Mouse (Mus musculus): ENCODE measurements around the gene Zmiz2. TPM values are rescaled to one million over a fixed set of nuclear protein-coding genes. Genes with fewer than 3 reads are reported as not detected.
"Not testable (repeated sequence)": the region's sequence is repeated elsewhere in the genome, so short reads cannot be mapped to it uniquely, and the experiment has no call there.

Gene Zmiz2
- polyA plus RNA-seq (2011; ENCODE audit: insufficient read length, low read depth, missing spikeins): 18.5 and 22.0 TPM in 2 replicates

GRCm38 (mm10) chr11:6388726-6389413 is at the start of gene Zmiz2:
Zmiz2 (plus strand) TSS chr11:6389074.
- Histone ChIP-seq H3K4me3 (ENCODE audit: insufficient read depth, low read length) (peak within 1 kb of the TSS; percentile 81), H3K27ac (ENCODE audit: insufficient read depth, low read length) (peak within 1 kb of the TSS; percentile 66), H3K4me1 (ENCODE audit: control insufficient read depth, insufficient read depth, low read length) (no peaks in the 10 kb centered on the region)
- TF ChIP-seq POLR2A (IDR thresholded peaks at IDR 0.05; ENCODE audit: low read depth, low read length) (peak; percentile 96), CTCF (IDR thresholded peaks at IDR 0.05; ENCODE audit: borderline replicate concordance, insufficient read depth, low read length) (no peak)

GRCm38 (mm10) chr11:6345956-6346355 is 42.9 kb upstream of the Zmiz2 start:
- Histone ChIP-seq H3K4me3 (ENCODE audit: insufficient read depth, low read length) (no peak overlapping the region), H3K27ac (ENCODE audit: insufficient read depth, low read length) (no peak overlapping the region), H3K4me1 (ENCODE audit: control insufficient read depth, insufficient read depth, low read length) (no peaks in the 10 kb centered on the region)
- no peak for TF ChIP-seq POLR2A (IDR thresholded peaks at IDR 0.05; ENCODE audit: low read depth, low read length)
- no peak for TF ChIP-seq CTCF (IDR thresholded peaks at IDR 0.05; ENCODE audit: borderline replicate concordance, insufficient read depth, low read length)

GRCm38 (mm10) chr11:6346966-6347365 is 41.9 kb upstream of the Zmiz2 start:
- Histone ChIP-seq H3K27ac (ENCODE audit: insufficient read depth, low read length) (no peak overlapping the region), H3K4me1 (ENCODE audit: control insufficient read depth, insufficient read depth, low read length) (no peaks in the 10 kb centered on the region), H3K4me3 (ENCODE audit: insufficient read depth, low read length) (no peak overlapping the region)
- TF ChIP-seq POLR2A (IDR thresholded peaks at IDR 0.05; ENCODE audit: low read depth, low read length): no peak
- no peak for TF ChIP-seq CTCF (IDR thresholded peaks at IDR 0.05; ENCODE audit: borderline replicate concordance, insufficient read depth, low read length)

- Histone ChIP-seq H3K4me3 (ENCODE audit: insufficient read depth, low read length) (no peak overlapping the region), H3K27ac (ENCODE audit: insufficient read depth, low read length) (no peak overlapping the region), H3K4me1 (ENCODE audit: control insufficient read depth, insufficient read depth, low read length) (no peaks in the 10 kb centered on the region)
- TF ChIP-seq CTCF (IDR thresholded peaks at IDR 0.05; ENCODE audit: borderline replicate concordance, insufficient read depth, low read length) (no peak), POLR2A (IDR thresholded peaks at IDR 0.05; ENCODE audit: low read depth, low read length) (no peak)
Measured at GRCm38 (mm10) chr11:6348681-6349200, 40.1 kb upstream of the Zmiz2 start.

GRCm38 (mm10) chr11:6349586-6349985 is 39.3 kb upstream of the Zmiz2 start:
- H3K27ac ChIP-seq (ENCODE audit: insufficient read depth, low read length): no peak overlapping the region
- H3K4me3 ChIP-seq (ENCODE audit: insufficient read depth, low read length): no peak overlapping the region
- H3K4me1 ChIP-seq (ENCODE audit: control insufficient read depth, insufficient read depth, low read length): no peaks in the 10 kb centered on the region
- TF ChIP-seq POLR2A (IDR thresholded peaks at IDR 0.05; ENCODE audit: low read depth, low read length): no peak
- no peak for TF ChIP-seq CTCF (IDR thresholded peaks at IDR 0.05; ENCODE audit: borderline replicate concordance, insufficient read depth, low read length)

- no peak overlapping the region for H3K4me3 ChIP-seq (ENCODE audit: insufficient read depth, low read length)
- H3K4me1 ChIP-seq (ENCODE audit: control insufficient read depth, insufficient read depth, low read length): no peaks in the 10 kb centered on the region
- H3K27ac ChIP-seq (ENCODE audit: insufficient read depth, low read length): no peak overlapping the region
- TF ChIP-seq CTCF (IDR thresholded peaks at IDR 0.05; ENCODE audit: borderline replicate concordance, insufficient read depth, low read length) (no peak), POLR2A (IDR thresholded peaks at IDR 0.05; ENCODE audit: low read depth, low read length) (no peak)
Measured at GRCm38 (mm10) chr11:6355106-6355505, 33.8 kb upstream of the Zmiz2 start.

- Histone ChIP-seq H3K4me1 (ENCODE audit: control insufficient read depth, insufficient read depth, low read length) (no peaks in the 10 kb centered on the region), H3K27ac (ENCODE audit: insufficient read depth, low read length) (no peak overlapping the region), H3K4me3 (ENCODE audit: insufficient read depth, low read length) (no peak overlapping the region)
- TF ChIP-seq CTCF (IDR thresholded peaks at IDR 0.05; ENCODE audit: borderline replicate concordance, insufficient read depth, low read length): no peak
- no peak for TF ChIP-seq POLR2A (IDR thresholded peaks at IDR 0.05; ENCODE audit: low read depth, low read length)
Measured at GRCm38 (mm10) chr11:6364581-6365275, 24.1 kb upstream of the Zmiz2 start.

- no peak overlapping the region for H3K27ac ChIP-seq (ENCODE audit: insufficient read depth, low read length)
- TF ChIP-seq POLR2A (IDR thresholded peaks at IDR 0.05; ENCODE audit: low read depth, low read length) (no peak), CTCF (IDR thresholded peaks at IDR 0.05; ENCODE audit: borderline replicate concordance, insufficient read depth, low read length) (peak; percentile 90)
- H3K4me3 ChIP-seq (ENCODE audit: insufficient read depth, low read length): no peak overlapping the region
- H3K4me1 ChIP-seq (ENCODE audit: control insufficient read depth, insufficient read depth, low read length): no peaks in the 10 kb centered on the region
Measured at GRCm38 (mm10) chr11:6365885-6366284, 23.0 kb upstream of the Zmiz2 start.

GRCm38 (mm10) chr11:6366434-6366833 is 22.4 kb upstream of the Zmiz2 start:
- H3K4me1 ChIP-seq (ENCODE audit: control insufficient read depth, insufficient read depth, low read length): peaks cover 2% of the 10 kb centered on the region; the same call in 1 of the 2 replicates
- no peak for TF ChIP-seq CTCF (IDR thresholded peaks at IDR 0.05; ENCODE audit: borderline replicate concordance, insufficient read depth, low read length)
- no peak for TF ChIP-seq POLR2A (IDR thresholded peaks at IDR 0.05; ENCODE audit: low read depth, low read length)
- no peak overlapping the region for H3K27ac ChIP-seq (ENCODE audit: insufficient read depth, low read length)
- no peak overlapping the region for H3K4me3 ChIP-seq (ENCODE audit: insufficient read depth, low read length)

GRCm38 (mm10) chr11:6367156-6367555 is 21.7 kb upstream of the Zmiz2 start:
- Histone ChIP-seq H3K4me1 (ENCODE audit: control insufficient read depth, insufficient read depth, low read length) (peaks cover 2% of the 10 kb centered on the region; the same call in 1 of the 2 replicates), H3K27ac (ENCODE audit: insufficient read depth, low read length) (no peak overlapping the region), H3K4me3 (ENCODE audit: insufficient read depth, low read length) (no peak overlapping the region)
- no peak for TF ChIP-seq CTCF (IDR thresholded peaks at IDR 0.05; ENCODE audit: borderline replicate concordance, insufficient read depth, low read length)
- TF ChIP-seq POLR2A (IDR thresholded peaks at IDR 0.05; ENCODE audit: low read depth, low read length): no peak

- not testable (repeated sequence) for H3K4me1 ChIP-seq (ENCODE audit: control insufficient read depth, insufficient read depth, low read length)
Measured at GRCm38 (mm10) chr11:6367986-6368385, 20.9 kb upstream of the Zmiz2 start.

More at GRCm38 (mm10) chr11:6367986-6368385, 20.9 kb upstream of the Zmiz2 start:
- not testable (repeated sequence) for H3K4me3 ChIP-seq (ENCODE audit: insufficient read depth, low read length); H3K27ac ChIP-seq (ENCODE audit: insufficient read depth, low read length)

Measured in embryonic fibroblast, embryonic 13.5 days (primary cell).